Mouse (Mus musculus) thymus, postnatal 25 days (tissue): ENCODE data around the gene Ckb.
A peak's percentile ranks its signal among the peaks of the same experiment; 100 is the strongest.
"Not testable (repeated sequence)": the region's sequence is repeated elsewhere in the genome, so short reads cannot be mapped to it uniquely, and the experiment has no call there.

Source experiments
- DNase-seq: peaks from one replicate; pipeline ENCODE4 v3.0.0; 2022

Ckb gene

DNA sequence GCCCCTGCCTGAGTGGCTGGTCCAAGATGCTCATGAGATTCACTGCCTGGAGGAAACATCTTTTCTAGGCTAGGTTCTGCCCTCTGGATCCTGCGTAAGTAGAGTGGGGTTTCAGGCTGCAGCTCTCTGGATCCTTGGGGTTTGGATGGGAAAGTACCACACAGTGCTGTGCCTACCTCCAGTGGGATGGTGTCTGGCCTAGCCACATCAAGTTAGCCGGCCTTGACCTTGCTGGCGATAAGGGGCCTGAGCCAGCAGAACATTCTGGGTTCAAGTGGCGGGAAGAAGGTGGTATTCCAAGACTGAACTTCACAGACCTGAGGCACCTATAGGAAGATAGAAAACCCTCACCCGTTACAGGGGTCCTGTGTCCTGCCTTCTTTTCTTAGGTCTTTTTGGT lies 4.7 kb downstream of the Ckb start:
- no peak for DNase-seq

DNA sequence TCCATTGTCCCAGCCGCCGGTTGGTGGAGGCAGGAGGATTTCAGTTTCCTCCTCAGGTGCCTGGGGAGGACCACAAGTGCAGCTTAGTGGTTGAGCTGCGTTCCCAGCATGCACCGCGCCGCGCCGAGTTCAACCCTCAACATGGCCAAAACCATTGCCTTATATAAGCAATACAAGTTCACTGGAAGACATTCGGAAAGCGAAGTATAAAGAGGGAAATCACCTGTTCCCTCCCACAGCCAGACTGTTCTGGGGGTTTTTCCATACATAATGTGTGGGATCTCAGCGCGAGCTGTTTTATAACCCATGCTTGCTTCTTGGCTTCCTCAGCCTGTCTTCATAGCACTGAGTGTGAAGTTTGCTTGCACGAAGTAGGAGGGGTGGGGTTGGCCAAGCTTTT lies 5.8 kb downstream of the Ckb start:
- DNase-seq = no peak

DNA sequence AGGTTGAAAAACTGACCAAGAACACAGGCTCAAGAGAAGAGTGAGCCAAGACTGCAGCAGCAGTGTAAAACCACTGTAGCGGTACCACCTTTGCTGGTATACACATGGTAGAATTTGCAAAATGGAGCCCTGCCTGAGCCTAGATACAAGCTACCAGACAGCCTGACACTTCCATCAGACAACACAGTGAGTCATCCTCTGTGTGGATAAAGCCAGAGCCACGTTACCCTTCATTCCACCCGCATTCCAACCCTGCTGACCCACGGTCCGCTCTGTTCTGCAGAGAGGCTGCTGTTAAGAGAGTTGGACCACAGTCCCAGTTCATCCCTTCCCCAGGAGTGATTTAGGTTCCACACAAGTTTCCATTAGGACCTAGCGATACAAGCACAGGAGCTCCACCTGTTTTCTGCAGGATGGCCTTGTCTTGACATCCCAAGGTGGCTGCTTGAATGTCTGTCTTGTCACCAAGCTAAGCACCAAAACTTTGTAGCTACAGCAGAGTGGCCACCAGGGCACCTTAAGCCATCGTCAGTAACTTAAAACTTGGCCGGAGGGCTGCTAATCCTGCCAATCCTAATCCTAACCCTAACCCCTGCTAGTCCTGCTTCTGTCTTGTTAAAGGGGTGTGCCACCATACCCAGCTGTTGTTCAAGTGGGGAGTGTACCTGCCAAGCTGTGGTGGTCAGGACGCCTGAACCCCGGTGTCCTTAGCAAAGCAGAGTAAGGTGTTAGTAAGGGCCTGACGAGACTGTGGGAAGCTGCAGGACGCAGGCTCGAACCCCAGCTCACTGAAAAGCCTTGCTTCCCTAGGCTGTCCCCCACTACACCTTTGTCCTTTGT lies 6.9 kb downstream of the Ckb start:
- no peak for DNase-seq

DNA sequence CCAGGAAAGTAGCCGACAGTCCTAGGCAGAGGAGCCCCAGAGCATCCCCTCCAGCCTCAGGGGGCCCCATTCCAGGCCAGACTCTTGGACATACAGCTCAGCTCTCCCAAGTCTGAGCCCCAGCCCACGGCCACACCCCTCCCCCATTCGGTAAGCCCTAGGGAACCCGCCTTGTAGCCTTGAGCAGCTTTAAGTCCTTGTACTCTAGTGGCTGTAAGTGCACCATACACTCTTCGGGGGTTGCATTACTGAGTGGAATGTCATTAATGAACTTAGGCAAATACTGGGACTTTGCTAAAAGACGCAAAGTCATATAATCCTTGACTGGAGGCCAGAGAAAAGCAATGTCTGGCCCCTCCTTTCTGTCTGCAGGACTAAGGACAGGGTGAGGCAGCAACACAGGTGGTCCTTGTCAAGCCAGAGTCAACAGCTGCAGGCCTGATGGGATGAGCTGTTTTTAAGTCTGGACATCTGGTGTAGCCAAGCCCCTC lies 7.9 kb downstream of the Ckb start:
- DNase-seq = no peak

DNA sequence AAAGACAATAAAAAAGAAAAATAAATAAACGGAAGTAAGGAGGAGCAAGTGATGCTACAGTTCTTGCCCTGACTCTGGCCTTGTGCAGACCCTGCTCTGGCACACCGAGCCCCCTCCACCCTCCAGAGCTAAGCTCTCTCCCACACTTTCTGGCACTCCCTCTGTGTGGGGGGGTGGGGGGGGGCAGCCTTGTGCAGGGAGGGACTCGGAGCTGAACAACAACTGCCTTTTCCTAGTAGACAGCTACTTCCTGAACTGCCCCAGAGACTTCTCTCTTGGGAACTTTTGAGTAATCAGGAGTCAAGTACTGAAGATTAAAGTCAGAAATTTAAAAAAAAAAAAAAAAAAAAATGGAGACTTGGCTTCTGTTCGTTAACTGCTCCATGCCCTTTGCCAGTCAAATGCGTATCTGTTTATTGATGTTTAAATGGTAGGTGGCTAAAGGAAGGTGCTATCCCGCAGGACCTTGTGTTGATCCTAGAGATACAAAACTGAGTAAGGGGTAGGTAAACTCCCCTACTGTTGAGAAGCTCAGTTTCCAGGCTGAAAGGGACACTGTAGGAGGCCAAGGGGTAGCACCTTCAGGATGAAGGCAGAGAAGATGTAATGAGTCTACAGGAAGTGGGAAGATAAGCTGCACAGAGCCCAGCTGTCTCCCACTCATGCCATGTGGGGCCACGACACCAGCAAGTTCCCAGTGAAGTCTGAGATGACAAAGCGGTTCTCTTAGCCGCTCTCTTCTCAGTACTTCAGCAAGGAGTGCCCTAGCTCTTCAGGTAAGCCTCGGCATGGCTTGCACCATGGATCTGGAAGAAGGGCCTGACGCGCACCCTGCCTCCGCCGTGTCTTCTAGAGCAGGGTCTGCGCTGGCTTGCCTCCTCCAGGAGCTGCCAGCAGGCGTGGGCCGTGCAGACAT lies 8.7 kb downstream of the Ckb start:
- DNase-seq = no peak

DNA sequence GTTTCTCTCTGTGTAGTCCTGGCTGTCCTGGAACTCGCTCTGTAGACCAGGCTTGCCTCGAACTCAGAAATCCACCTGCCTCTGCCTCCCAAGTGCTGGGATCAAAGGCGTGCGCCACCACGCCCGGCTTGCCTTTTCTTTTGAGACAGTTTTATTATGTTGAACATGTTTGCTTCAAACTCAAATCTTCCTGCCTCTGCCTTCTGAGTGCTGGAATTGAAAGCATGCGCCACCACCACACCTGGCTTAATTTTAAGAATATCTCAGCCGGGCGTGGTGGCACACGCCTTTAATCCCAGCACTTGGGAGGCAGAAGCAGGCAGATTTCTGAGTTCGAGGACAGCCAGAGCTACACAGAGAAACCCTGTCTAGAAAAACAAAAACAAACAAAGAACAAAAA lies 10.6 kb downstream of the Ckb start:
- not testable (repeated sequence) for DNase-seq

DNA sequence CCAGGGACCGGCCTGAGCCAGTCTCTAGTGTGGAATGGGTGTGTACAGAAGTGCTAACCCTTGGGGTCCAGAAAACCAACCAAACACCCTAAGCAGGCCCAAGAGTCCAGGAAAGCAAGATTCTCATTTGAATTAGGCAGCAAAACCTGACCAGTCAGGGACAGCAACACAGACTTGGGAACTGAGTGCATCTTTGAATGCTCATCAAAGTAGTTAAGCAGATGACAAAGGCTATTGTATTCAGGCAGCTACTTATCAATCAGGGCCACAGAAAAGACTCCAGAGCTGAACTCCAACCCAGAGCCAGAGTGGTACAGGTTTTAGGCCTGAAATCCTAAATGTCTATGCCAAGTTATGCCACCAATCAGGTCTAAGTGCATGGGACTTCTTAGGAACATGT lies 11.5 kb downstream of the Ckb start:
- no peak for DNase-seq

DNA sequence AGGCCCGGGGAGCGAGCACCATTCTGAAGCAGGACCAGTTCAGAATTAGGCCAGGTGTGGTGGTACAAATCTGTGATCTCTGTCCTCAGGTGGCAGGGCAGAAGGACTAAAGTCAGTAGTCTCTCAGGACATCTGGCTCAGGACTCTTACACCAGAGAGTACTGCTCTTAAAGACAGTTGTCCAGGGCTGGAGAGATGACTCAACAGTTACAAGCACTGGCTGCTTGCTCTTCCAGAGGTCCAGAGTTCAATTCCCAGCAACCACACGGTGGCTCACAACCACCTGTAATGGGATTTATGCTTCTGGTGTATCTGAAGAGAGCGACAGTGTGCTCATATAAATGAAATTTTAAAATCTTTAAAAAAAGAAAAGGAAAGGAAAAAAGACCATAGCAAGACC lies 12.8 kb downstream of the Ckb start:
- DNase-seq = no peak

DNA sequence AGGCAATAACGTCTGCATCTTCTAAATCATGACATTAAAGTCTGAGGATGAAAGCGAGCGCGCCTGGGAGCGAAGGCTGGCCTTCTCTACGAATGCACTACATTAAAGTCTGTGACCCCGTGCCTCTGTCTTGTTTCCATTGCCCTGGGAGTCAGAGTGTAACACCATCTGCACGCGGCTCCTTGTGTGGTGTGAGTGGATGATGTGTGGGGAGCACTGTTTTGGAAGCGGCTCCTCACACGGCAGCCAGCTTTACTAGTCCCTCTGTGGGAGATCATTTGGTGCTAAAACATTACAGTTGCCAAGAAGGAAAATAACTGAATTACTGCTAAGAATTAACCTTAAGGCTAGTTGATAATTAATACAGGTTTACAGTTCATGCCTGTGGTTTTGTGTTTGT lies 16.4 kb downstream of the Ckb start:
- no peak for DNase-seq

DNA sequence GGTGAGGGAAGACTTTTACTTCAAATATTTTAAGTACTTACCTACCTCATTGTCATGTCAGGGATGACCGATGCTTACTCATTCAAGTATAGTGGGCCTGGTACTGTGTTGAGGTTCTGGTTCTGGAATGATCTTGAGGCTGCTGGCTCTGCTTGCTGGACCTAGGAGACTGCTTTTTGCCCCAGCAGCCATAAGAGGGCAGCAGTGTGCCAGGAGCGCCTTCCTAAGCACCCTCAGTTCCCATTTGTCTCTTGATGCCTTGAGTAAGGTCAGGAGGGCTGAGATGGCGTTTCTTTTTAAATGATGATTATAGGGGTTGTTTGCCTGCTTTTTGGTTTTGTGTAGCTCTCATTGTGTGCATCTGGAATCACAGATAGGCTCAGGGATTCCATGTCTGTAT lies 18.7 kb downstream of the Ckb start:
- peak; percentile 59 for DNase-seq

DNA sequence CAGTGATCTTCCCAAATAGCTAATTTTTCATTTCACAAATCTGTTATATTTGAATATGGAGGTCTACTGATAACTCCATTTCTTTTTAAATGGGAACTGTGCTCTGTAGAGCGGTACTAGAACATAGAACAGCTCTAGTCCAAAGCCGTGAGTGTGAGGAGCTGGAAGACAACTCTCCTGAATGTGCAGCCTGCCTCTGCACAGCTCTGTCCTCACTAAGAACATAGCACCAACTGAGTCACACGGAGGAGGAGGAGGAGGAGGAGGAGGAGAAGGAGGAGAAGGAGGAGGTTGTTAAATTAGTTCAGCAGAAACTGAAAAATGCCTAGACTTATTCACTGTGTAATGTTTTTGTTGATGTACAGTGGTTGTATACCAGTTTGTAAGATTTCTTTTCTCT lies 19.2 kb downstream of the Ckb start:
- no peak for DNase-seq

DNA sequence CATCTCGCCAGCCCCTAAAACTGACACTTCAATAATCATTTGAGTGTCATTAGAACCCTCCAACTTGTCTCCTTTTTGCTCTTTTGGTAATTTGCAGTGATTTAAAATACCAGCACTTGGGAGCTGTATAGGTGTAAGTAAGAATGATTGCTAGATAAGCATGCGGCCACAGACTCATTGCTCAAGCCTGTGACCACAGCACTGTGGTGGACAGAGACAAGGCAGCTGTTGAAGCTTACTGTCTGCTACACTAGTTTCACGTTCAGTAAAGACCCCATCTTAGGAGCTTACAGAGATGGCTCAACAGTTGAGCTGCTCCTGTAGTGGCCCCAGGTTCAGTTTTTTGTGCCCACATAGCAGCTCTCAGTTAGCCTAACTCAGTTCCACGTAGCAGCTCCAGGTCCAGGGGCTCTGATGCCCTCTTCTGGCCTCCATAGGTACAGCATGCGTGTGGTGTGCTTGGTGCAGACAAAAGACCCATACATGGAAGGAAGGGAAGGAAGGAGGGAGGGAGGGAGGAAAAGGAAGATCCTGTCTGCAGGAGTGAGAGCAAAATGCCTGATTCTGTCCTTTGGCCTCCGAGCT lies 24.0 kb downstream of the Ckb start:
- peak; percentile 50 for DNase-seq
